Mouse (Mus musculus): ENCODE measurements around the gene Ndufs8.

GRCm38 (mm10) chr19:3864960-3865359 is 47.6 kb downstream of the Ndufs8 start:
- TF ChIP-seq CTCF (conservative IDR thresholded peaks at IDR 0.05; ENCODE audit: low read length) = peak; percentile 71
- no peak for TF ChIP-seq NANOG (IDR thresholded peaks at IDR 0.05; ENCODE audit: borderline replicate concordance, low read length)

Data from E14TG2a.4 (cell line).